Mouse (Mus musculus) c-Kit-positive CD71-positive TER-119-negative erythroid progenitor cells, embryonic 14.5 days (primary cell): ENCODE measurements around the gene H2afx.
"Not testable (repeated sequence)": the region's sequence is repeated elsewhere in the genome, so short reads cannot be mapped to it uniquely, and the experiment has no call there.

ENCODE experiments used
- DNase-seq: peaks from one replicate; pipeline ENCODE4 v3.0.0-alpha.2; 2013; ENCODE audit warnings: low read depth

The H2afx gene

GRCm38 (mm10) chr9:44318826-44319095 is 15.7 kb upstream of the H2afx start:
- DNase-seq, result no peak

- no peak for DNase-seq
Measured at GRCm38 (mm10) chr9:44319105-44319886, 15.2 kb upstream of the H2afx start.

GRCm38 (mm10) chr9:44319887-44320798 is 14.4 kb upstream of the H2afx start, which contains the start of gene C2cd2l:
C2cd2l (minus strand) TSS chr9:44320285.
- DNase-seq, result peak; percentile 93

- no peak for DNase-seq
Measured at GRCm38 (mm10) chr9:44320799-44321133, 13.7 kb upstream of the H2afx start.

GRCm38 (mm10) chr9:44323656-44324055 is 10.8 kb upstream of the H2afx start:
- DNase-seq, result not testable (repeated sequence)

- DNase-seq, result no peak
Measured at GRCm38 (mm10) chr9:44324147-44324546, 10.3 kb upstream of the H2afx start.

- not testable (repeated sequence) for DNase-seq
Measured at GRCm38 (mm10) chr9:44325032-44325767, 9.3 kb upstream of the H2afx start.

- DNase-seq, result no peak
Measured at GRCm38 (mm10) chr9:44325768-44326370, 8.6 kb upstream of the H2afx start, which contains the start of gene Dpagt1. Dpagt1 (plus strand) TSS chr9:44326019.

GRCm38 (mm10) chr9:44326371-44327063 is 8.0 kb upstream of the H2afx start:
- DNase-seq, result peak; percentile 79

GRCm38 (mm10) chr9:44327064-44327711 is 7.3 kb upstream of the H2afx start:
- DNase-seq, result no peak

GRCm38 (mm10) chr9:44327926-44328325 is 6.6 kb upstream of the H2afx start:
- no peak for DNase-seq

- no peak for DNase-seq
Measured at GRCm38 (mm10) chr9:44330736-44331135, 3.8 kb upstream of the H2afx start.

GRCm38 (mm10) chr9:44332918-44333638 is 1.4 kb upstream of the H2afx start:
- no peak for DNase-seq

GRCm38 (mm10) chr9:44335331-44336092 is 1.0 kb downstream of the H2afx start:
- DNase-seq, result no peak

GRCm38 (mm10) chr9:44336093-44336406 is 1.6 kb downstream of the H2afx start:
- DNase-seq, result no peak

- DNase-seq, result not testable (repeated sequence)
Measured at GRCm38 (mm10) chr9:44336513-44336912, 2.0 kb downstream of the H2afx start.

GRCm38 (mm10) chr9:44336964-44337363 is 2.5 kb downstream of the H2afx start:
- DNase-seq, result no peak

GRCm38 (mm10) chr9:44337436-44338169 is 3.1 kb downstream of the H2afx start:
- no peak for DNase-seq

- DNase-seq, result no peak
Measured at GRCm38 (mm10) chr9:44338574-44338973, 4.1 kb downstream of the H2afx start.
